Mouse (Mus musculus) megakaryocyte progenitor cell, adult 5-6 weeks (primary cell): ENCODE results near the gene Nek10. TPM values are rescaled to one million over a fixed set of nuclear protein-coding genes. Genes with fewer than 3 reads are reported as not detected.
A peak's percentile ranks its signal among the peaks of the same experiment; 100 is the strongest.
"Not testable (repeated sequence)": the region's sequence is repeated elsewhere in the genome, so short reads cannot be mapped to it uniquely, and the experiment has no call there.

Source experiments
- ATAC-seq: replicated peaks from 2 replicates; pipeline ENCODE4 v1.8.0; 2016; ENCODE audit warnings: mild to moderate bottlenecking, moderate TSS enrichment, inconsistent platforms; ENCODE audit not compliant: poor library complexity
- total RNA-seq, 2 experiments: library from RNA; stranded (forward) in 1 of 2; stranded (reverse) in 1 of 2; fragments of 157-497, 149-512 nt in 1 of 2; fragments of 200-1000 nt in 1 of 2; gene quantifications; 2 replicates each; pipeline versions ENCODE4 v1.2.3 to v1.2.4; 2015 to 2017

Nek10 gene
- total RNA-seq, 2 experiments from 2014 or later = not detected

GRCm38 (mm10) chr14:14984106-14984505, 180.9 kb downstream of the Nek10 start:
- not testable (repeated sequence) for ATAC-seq

DNA sequence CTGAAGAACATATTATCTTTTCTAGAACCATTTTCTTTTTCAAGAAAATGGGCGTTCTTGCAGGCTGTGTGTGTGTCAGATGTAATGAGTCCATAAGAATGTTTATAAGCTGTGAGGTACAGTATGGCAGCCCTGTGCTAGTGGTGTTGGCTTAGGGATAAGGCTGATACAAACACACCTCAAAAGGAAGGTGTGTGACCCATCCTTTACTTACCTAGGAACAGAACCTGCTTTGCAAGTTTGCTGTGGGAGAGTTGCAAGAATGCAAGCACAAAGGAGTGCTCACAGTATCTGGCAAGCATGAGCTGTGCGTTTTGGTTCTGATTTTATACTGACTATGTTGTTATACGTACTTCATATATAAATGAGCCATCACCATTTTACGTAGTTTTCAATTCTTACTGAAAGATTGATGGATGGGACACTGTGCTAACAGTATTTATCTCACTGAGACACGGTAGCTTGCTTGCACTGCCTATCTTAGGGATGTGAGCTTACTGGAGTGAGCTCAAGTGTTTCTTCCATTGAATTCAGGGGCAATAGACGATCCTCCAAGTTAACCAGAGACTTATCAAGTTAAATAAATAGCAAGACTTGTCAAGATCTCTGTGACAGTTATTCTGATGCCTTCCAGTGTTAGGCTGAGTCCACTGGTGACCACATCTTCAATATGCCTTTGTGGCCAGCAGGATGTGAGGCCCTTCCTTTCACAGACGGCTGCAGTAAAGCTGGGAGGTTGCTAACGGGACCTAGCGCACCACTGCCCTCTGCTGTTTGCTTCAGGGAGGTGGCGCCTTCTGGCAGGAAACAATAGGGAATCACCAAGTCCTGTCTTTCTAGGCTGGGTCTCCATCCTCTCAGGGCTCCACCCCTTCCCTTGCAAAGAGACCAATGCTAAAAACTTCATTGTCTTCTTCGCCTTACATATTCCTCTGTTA, 181.8 kb downstream of the Nek10 start:
- ATAC-seq = peak; percentile 99

DNA sequence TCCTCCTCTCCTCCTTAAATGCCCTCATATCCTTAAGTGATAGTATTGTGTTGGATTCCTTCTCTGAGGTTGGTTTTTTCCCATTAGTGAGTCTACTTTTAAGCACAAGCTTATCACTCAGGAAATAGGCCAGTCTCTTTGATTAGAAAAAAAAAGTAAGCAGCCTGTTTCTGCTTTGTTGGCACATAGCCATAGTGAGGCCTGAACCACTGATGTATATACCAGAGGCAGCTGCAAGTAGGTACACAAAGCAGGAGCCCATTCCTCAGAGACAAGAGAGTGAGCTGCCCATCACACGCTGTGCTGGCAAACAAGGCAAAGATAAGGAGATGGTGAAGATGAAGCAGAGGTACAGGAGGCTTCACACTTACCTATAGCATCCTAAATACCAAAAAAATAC, 184.2 kb downstream of the Nek10 start:
- ATAC-seq = no peak

- no peak; the same call in 1 of the 2 replicates for ATAC-seq
These were observed 188.4 kb downstream of the Nek10 start for GRCm38 (mm10) chr14:14991642-14992041.

- ATAC-seq = no peak
These were observed 208.2 kb downstream of the Nek10 start for GRCm38 (mm10) chr14:15011408-15011807.

- ATAC-seq = no peak
These were observed 211.6 kb downstream of the Nek10 start for GRCm38 (mm10) chr14:15014799-15015198.

DNA sequence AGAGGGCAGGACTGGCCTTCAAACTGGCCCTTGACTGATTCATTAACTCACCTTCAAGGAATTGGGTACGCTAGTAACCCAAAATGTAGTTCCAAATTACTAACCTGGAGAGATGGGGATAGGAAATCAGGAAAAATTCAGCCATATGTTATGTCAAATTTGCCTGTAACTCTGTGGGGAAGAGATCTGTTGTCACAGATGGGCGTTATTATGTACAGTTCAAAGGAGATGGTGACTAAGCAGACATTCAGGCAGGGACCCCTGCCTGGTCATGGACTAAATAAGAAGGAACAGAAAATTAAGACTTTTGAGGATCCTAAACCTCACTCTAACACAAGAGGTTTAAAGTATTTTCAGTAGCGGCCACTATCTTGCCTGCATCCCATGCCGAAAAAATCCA, 227.4 kb downstream of the Nek10 start:
- not testable (repeated sequence) for ATAC-seq

- ATAC-seq = not testable (repeated sequence)
These were observed 231.4 kb downstream of the Nek10 start for GRCm38 (mm10) chr14:15034638-15035037.

- ATAC-seq = no peak
These were observed 245.0 kb downstream of the Nek10 start for GRCm38 (mm10) chr14:15048186-15048585.

DNA sequence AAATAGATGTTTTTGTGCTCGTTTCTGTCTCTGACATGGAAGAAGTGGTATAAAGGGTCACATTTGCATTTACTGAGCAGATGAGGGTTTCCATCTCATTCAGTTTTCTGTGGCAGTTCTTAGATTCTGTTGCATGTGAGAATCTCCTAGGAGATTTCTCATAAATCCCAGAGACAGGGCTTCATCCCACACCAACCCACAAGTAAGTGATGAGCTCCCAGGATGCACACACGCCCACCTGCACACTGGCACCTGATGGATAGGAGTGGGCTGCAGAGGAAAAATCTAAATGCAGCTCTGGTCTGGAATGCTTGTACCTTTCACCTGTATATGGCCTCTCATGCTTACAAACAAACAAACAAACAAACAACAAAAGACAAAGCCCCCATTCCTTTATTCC, 258.3 kb downstream of the Nek10 start:
- ATAC-seq = no peak

Other genes starting within 250 kb of the Nek10 start
- 26.3 and 32.9 TPM in 2 replicates for gene Slc4a7, start 101.1 kb upstream of the Nek10 start, total RNA-seq (2015)
- 24.9 and 31.9 TPM in 2 replicates for gene Slc4a7, start 101.1 kb upstream of the Nek10 start, total RNA-seq (2017)